Mouse (Mus musculus) leukemia stem cell, adult 10-12 weeks (primary cell): ENCODE results near the gene Olfr1198. TPM values are rescaled to one million over a fixed set of nuclear protein-coding genes. Genes with fewer than 3 reads are reported as not detected.

Source experiments
- polyA plus RNA-seq: library from polyadenylated mRNA; stranded (reverse); fragments of >175 nt; gene quantifications from 2 replicates; pipeline ENCODE4 v1.2.3, GENCODE M21; 2012; ENCODE audit warnings: low replicate concordance

Olfr1198 gene
- not detected in 2 replicates for polyA plus RNA-seq

GRCm38 (mm10) chr2:88751270-88751669 is at the start of gene Olfr1198:
Gene Olfr1198 (minus strand): TSS chr2:88751370.

DNA sequence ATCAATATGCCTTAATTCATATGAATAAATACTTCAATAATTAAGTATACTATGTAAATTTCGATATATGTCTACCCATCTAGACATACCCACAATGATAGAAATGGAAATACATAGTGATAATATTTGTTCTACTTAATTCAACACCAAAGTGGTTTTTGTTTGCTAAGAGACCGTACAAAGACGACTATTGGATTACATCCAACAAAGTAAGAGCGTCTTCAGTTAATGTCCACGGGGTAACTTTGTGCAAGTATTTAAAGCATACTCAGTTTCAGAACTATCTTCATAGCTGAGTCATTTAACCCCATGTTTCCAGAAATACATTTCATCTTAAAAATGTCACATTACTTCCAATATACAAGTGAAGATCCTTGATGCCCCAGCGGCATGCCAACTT is 41.6 kb upstream of the Olfr1198 start, which contains the start of gene Olfr1201:
TSS of gene Olfr1201 (plus strand) at position 301 of the 400 bp plus-strand sequence.

DNA sequence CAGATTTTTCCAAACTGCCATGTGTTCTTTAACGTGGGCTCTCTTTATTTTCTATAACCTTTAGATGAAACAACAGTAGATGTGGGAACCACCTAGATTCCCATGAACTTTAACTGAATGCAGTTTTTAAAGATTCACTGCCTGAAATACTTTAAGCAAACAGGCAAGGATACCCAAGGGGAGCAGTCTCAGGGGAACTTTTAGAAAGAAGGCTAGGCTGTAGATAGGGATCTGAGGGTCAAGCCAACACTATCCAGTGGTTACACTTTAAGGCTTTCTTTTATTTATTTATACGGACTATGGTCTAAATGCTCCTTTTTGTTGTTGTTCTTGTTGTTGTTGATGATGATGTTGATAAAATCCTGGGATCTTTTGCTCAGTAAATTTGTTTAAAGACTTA is 19.2 kb upstream of the Olfr1198 start, which contains the start of gene Olfr1200:
TSS of gene Olfr1200 (minus strand) at position 101 of the 400 bp plus-strand sequence.

DNA sequence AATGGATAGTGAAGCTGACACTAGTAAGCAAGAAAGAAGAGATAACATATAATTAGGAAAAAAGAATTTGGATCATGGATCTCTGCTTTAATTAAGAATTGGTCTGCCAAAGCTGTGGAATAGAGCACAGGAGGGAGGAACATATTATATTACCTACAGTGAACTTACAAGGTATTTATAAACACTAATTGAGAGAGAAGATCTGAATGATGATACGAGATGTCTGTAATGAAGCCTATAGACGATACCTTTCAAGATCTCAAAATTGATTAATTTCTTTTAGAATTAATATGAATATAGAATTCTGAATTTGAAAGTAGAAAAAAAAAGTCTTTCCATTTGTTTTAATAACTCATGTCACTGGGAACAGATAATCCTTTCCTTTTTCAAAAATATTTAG is 9.2 kb upstream of the Olfr1198 start, which contains the start of gene Olfr1199:
TSS of gene Olfr1199 (minus strand) at position 101 of the 400 bp plus-strand sequence.

GRCm38 (mm10) chr2:88732266-88732665 is 18.9 kb downstream of the Olfr1198 start, which contains the start of gene Olfr1197:
Gene Olfr1197 (minus strand): TSS chr2:88732366.

DNA sequence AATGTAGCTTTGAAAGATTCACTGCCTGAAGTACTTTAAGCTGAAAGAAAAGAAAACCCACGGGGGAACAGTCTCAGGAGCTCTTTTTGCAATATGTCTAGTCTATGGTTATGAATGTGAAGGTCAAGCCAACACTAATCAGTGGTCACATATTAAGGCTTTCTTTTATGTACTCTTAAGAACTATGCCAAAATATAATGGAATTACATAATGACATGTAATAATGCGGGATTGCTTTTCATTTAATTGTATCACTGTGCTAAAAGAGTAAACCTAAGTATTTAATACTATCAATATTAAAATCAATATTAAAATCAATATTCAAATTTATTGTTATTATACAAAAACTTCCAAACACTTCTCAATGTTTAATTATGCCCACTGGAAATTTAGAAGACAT is 46.7 kb downstream of the Olfr1198 start, which contains the start of gene Olfr1196:
TSS of gene Olfr1196 (minus strand) at position 101 of the 400 bp plus-strand sequence.

Other genes with a start within 250 kb of the Olfr1198 start
- not detected in 2 replicates for gene Olfr1186, start 232.8 kb downstream of the Olfr1198 start, polyA plus RNA-seq
- gene Olfr1188, start 194.4 kb downstream of the Olfr1198 start, polyA plus RNA-seq: not detected in 2 replicates
- not detected in 2 replicates for gene Olfr1189, start 164.9 kb downstream of the Olfr1198 start, polyA plus RNA-seq
- not detected in 2 replicates for gene Olfr1191-ps1, start 110.8 kb downstream of the Olfr1198 start, polyA plus RNA-seq
- 0.02 TPM in 1 of 2 replicates, not detected in the other for gene Olfr1192-ps1, start 102.9 kb downstream of the Olfr1198 start, polyA plus RNA-seq
- not detected in 2 replicates for gene Olfr1193, start 75.7 kb downstream of the Olfr1198 start, polyA plus RNA-seq
- not detected in 2 replicates for gene Olfr1195, start 62.2 kb downstream of the Olfr1198 start, polyA plus RNA-seq
- not detected in 2 replicates for gene Olfr1196, start 46.8 kb downstream of the Olfr1198 start, polyA plus RNA-seq
- not detected in 2 replicates for gene Olfr1197, start 19.0 kb downstream of the Olfr1198 start, polyA plus RNA-seq
- gene Olfr1199, start 9.1 kb upstream of the Olfr1198 start, polyA plus RNA-seq: not detected in 2 replicates
- gene Olfr1200, start 19.1 kb upstream of the Olfr1198 start, polyA plus RNA-seq: not detected in 2 replicates
- not detected in 2 replicates for gene Olfr1201, start 41.7 kb upstream of the Olfr1198 start, polyA plus RNA-seq
- not detected in 2 replicates for gene Olfr1202, start 63.1 kb upstream of the Olfr1198 start, polyA plus RNA-seq
- not detected in 2 replicates for gene Olfr1205, start 78.4 kb upstream of the Olfr1198 start, polyA plus RNA-seq
- not detected in 2 replicates for gene Olfr1204, start 97.9 kb upstream of the Olfr1198 start, polyA plus RNA-seq
- not detected in 2 replicates for gene Olfr1206, start 111.9 kb upstream of the Olfr1198 start, polyA plus RNA-seq
- not detected in 2 replicates for gene Olfr1208, start 150.9 kb upstream of the Olfr1198 start, polyA plus RNA-seq
- gene Olfr1209, start 163.8 kb upstream of the Olfr1198 start, polyA plus RNA-seq: not detected in 2 replicates
- gene Olfr1211, start 186.7 kb upstream of the Olfr1198 start, polyA plus RNA-seq: not detected in 2 replicates
- 0.33 TPM in 1 of 2 replicates, not detected in the other for gene Olfr1212, start 202.6 kb upstream of the Olfr1198 start, polyA plus RNA-seq
- gene Gm13762, start 228.9 kb upstream of the Olfr1198 start, polyA plus RNA-seq: not detected in 2 replicates
- gene Olfr1214, start 241.3 kb upstream of the Olfr1198 start, polyA plus RNA-seq: not detected in 2 replicates